Mouse (Mus musculus): Measurements from ENCODE around the gene Fcgbp.
"Not testable (repeated sequence)": the region's sequence is repeated elsewhere in the genome, so short reads cannot be mapped to it uniquely, and the experiment has no call there.

Gene Fcgbp

GRCm38 (mm10) chr7:28149841-28150240 is 78.8 kb downstream of the Fcgbp start:
- no peak for DNase-seq (ENCODE audit: extremely low spot score)

GRCm38 (mm10) chr7:28151584-28152221 is 80.7 kb downstream of the Fcgbp start:
- peak; percentile 58 for DNase-seq (ENCODE audit: extremely low spot score)

DNA sequence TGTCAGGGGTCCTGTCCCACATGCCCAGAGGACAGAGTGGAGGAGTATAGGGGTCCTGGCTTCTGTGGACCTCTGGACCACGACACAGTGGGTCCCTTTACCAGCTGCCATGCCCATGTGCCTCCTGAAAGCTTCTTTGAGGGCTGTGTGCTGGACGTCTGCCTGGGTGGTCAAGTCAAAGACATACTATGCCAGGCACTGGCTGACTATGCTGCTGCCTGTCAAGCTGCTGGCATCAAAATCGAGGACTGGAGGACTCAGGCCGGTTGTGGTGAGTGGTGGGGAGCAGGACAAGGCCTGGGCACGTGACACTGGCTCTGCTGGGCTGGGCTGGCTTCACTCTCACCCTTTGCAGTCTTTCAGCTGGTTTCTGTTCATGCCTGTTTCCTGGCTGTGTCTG is 82.6 kb downstream of the Fcgbp start:
- not testable (repeated sequence) for DNase-seq (ENCODE audit: extremely low spot score)

GRCm38 (mm10) chr7:28159292-28159691 is 88.3 kb downstream of the Fcgbp start:
- DNase-seq (ENCODE audit: extremely low spot score) = no peak

DNA sequence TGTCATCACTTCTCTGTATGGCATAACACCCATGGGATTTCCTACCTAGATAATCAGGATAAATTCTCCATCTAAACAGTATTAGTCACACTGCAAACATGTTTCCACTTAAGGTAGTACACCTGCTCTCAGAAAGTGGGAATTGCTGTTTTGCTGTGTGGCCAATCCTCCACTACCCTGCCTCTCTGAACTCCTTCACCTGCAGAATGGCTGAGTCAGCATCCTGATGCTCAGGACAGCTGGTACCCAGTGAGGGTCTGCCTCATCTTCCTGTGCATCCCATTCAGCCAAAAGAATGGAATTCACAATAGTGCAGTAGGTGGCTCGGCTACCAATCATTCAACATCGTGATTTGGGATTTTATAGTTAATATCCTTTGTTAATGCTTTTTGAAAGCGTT is 88.9 kb downstream of the Fcgbp start:
- DNase-seq (ENCODE audit: extremely low spot score) = no peak

DNA sequence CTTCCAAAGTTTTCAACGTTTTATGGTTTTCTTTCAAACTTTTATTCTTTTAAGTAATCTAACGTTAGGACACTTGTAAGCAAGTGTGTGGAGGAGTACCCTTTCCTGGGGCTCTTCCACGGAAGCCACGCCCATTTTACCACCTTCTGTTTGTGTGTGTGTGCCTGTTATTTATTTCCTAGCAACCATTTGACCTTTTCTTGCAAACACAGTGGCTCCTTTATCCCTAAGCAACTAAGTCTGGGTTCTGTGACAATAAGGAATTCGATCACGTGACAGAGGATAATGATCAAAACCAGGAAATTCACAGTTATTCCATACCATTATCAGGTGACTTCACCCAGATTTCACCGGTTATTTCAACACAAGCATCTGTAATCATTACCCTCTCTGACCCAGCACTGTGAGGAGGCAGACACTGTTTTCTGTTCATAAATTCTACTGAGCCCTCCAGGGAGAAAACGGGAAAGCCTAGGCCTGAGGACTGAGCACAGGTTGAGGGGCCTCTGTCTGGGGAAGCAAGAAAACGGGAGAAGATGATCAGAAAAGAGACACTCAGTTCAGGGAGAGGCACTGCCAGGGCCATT is 90.2 kb downstream of the Fcgbp start:
- DNase-seq (ENCODE audit: extremely low spot score) = no peak

DNA sequence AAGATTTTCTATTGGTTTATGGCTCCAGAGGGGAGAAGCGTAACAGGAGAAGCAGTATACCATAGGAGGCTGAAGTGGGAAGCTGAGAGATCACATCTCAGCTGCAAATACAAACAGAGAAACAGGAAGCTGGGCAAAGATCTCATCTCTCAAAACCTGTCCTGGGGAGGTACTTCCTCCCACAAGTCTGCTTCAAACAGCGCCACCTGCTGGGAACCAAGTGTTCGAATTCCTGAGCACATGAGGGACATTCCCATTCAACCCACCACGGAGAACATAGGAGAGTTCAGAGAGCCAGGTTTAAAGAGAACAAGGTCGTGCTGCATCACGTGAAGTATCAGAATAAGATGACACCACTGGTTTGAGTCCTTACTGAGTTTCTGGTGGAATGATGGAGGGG is 94.4 kb downstream of the Fcgbp start:
- no peak for DNase-seq (ENCODE audit: extremely low spot score)

DNA sequence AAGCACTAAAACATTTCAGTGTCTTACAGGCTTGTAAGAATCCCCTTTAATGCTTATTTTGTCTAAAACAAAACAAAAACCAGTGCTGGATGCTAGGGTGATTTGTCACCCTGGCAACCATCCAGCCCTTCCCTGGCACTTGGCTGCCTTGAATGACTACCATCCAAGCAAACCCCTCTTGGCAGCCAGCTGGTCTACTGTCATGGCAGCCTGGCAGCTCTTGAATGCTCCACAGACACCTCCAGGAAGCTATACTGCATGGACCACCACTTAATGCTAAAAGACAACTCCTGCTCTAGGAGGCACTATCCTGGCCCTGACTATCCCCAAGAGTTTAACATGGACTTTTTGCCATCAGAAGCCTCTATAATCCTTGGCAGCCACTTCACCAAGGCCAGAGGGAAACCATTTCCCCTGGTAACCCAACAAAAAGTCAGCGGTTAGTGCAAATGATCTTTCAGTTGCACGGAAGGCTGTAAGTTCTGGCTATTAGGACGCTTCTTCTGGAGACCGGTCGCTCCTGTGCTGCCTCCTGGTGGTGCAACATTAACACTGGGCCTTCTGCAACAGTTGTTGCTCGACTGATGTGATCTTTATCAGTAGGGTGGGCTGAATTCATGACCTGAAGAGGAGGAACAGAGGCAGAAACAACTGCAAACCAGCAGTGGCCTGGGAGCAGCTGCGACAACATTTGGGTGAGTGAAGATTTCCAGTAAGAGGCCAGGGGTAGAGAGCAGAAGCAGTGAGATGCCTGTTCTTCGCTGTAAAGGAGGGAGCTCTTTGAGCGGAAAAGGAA is 97.5 kb downstream of the Fcgbp start:
- DNase-seq (ENCODE audit: extremely low spot score) = peak; percentile 68

- DNase-seq (ENCODE audit: extremely low spot score) = peak; percentile 92
Measured at GRCm38 (mm10) chr7:28169489-28170422, 98.7 kb downstream of the Fcgbp start, which contains the start of gene Fbl. Gene Fbl, plus strand, starts transcription at chr7:28169710.
